Mouse (Mus musculus): ENCODE data around the gene Plcl2. TPM values are rescaled to one million over a fixed set of nuclear protein-coding genes. Genes with fewer than 3 reads are reported as not detected.
A peak's percentile ranks its signal among the peaks of the same experiment; 100 is the strongest.
"Not testable (repeated sequence)": the region's sequence is repeated elsewhere in the genome, so short reads cannot be mapped to it uniquely, and the experiment has no call there.

Gene Plcl2
- polyA plus RNA-seq, 1 experiment from 2014 or later = 11.4 TPM

- no peak overlapping the region for H3K9ac ChIP-seq
- 89% methylated on average over 5 of the region's 5 CpGs for WGBS
- H3K4me2 ChIP-seq = no peak overlapping the region
- no peaks in the 10 kb centered on the region for H3K9me3 ChIP-seq
- H3K4me1 ChIP-seq = no peaks in the 10 kb centered on the region; the same call in 1 of the 2 replicates
- no peak overlapping the region for H3K4me3 ChIP-seq
- H3K36me3 ChIP-seq (replicated peaks) = no peaks in the 10 kb centered on the region
- no peaks in the 10 kb centered on the region for H3K27me3 ChIP-seq (replicated peaks)
- H3K27ac ChIP-seq = no peak overlapping the region
- no peak for ATAC-seq (replicated peaks)
These were observed 10.4 kb downstream of the Plcl2 start for GRCm38 (mm10) chr17:50519588-50519987.

GRCm38 (mm10) chr17:50522473-50523083 lies 13.4 kb downstream of the Plcl2 start:
- H3K4me2 ChIP-seq = no peak overlapping the region
- WGBS = 90% methylated on average over 5 of the region's 5 CpGs
- no peaks in the 10 kb centered on the region for H3K36me3 ChIP-seq (replicated peaks)
- no peak overlapping the region for H3K4me3 ChIP-seq
- no peak for ATAC-seq (replicated peaks)
- H3K9ac ChIP-seq = no peak overlapping the region
- H3K4me1 ChIP-seq = no peaks in the 10 kb centered on the region
- no peaks in the 10 kb centered on the region for H3K9me3 ChIP-seq
- H3K27me3 ChIP-seq (replicated peaks) = no peaks in the 10 kb centered on the region
- H3K27ac ChIP-seq = no peak overlapping the region

DNA sequence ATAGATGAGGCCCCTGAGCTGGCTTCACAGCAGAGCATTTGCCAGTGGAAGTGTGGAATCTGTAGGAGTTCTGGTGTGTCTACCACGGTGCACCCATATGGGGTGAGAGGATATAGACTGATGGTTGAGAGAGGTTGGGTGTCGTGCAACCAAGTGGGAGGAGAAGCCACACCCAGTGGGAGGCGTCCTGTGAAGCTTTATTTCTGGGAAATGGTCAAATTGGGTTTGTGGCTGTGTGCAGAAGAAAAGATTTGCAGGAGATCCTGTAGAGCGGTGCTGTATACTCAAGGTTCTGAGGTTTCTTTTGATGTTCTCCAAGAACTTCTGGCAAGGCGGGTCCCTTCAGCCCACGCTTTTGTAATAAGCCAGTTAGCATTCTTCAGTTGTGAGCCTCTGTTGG lies 15.8 kb downstream of the Plcl2 start:
- Histone ChIP-seq H3K9ac (no peak overlapping the region), H3K36me3 (replicated peaks) (no peaks in the 10 kb centered on the region), H3K27me3 (replicated peaks) (no peaks in the 10 kb centered on the region), H3K4me2 (no peak overlapping the region), H3K4me1 (no peaks in the 10 kb centered on the region), H3K4me3 (no peak overlapping the region), H3K27ac (no peak overlapping the region), H3K9me3 (no peaks in the 10 kb centered on the region)
- no peak for ATAC-seq (replicated peaks)
- 81% methylated on average over 6 of the region's 6 CpGs for WGBS

- Histone ChIP-seq H3K4me2 (no peak overlapping the region), H3K27me3 (replicated peaks) (no peaks in the 10 kb centered on the region), H3K27ac (no peak overlapping the region), H3K9ac (no peak overlapping the region), H3K4me1 (no peaks in the 10 kb centered on the region), H3K4me3 (no peak overlapping the region), H3K9me3 (no peaks in the 10 kb centered on the region), H3K36me3 (replicated peaks) (no peaks in the 10 kb centered on the region)
- peak; percentile 61; the same call in 1 of the 2 replicates for ATAC-seq (replicated peaks)
- WGBS = 43% methylated on average over 2 of the region's 2 CpGs
These were observed 16.6 kb downstream of the Plcl2 start for GRCm38 (mm10) chr17:50525821-50526220.

- ATAC-seq (replicated peaks) = no peak
- Histone ChIP-seq H3K27ac (no peak overlapping the region), H3K36me3 (replicated peaks) (no peaks in the 10 kb centered on the region), H3K4me3 (no peak overlapping the region), H3K9me3 (no peaks in the 10 kb centered on the region), H3K9ac (no peak overlapping the region), H3K4me2 (no peak overlapping the region), H3K4me1 (no peaks in the 10 kb centered on the region), H3K27me3 (replicated peaks) (no peaks in the 10 kb centered on the region)
- WGBS = 84% methylated on average over 8 of the region's 8 CpGs
These were observed 20.9 kb downstream of the Plcl2 start for GRCm38 (mm10) chr17:50530089-50530488.

- 96% methylated on average over 2 of the region's 2 CpGs for WGBS
These were observed 25.7 kb downstream of the Plcl2 start for GRCm38 (mm10) chr17:50534889-50535288.

DNA sequence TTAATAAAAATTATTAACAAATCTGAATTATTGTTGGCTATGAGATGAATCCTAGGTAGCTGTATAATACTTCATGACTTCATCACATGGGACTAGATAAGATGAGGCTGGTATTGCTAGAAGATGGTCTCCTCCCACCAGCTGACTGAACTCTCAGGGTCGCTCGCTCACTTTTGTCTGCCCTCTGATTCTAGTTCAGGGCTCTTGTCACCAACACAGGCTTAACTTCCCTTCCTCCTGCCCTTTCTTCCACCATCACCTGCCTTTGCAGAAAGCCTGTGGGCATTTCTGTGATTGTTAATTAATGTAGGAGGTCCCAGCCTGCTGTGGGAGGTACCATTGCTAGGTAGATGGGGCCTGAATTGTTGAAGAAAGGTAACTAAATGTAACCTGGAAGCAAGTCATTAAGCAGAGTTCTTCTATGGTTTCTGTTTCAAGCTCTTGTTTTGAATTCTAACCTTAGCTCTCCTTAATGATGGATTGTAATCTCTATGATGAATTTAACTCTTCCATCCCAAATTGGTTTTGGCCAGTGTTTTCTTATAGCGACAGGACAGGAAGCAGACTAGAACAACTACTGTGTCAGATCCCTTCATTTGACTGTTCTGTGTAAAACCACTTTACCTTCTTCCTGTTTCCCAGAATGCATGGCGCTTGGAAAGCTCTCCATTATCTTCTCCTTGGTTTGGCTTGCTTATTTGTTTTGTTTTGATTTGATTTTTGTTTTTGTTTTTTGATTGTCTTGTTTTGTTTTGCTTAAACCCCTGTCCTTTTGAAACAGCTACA lies 27.4 kb downstream of the Plcl2 start:
- Histone ChIP-seq H3K9me3 (no peaks in the 10 kb centered on the region), H3K36me3 (replicated peaks) (no peaks in the 10 kb centered on the region), H3K9ac (no peak overlapping the region), H3K4me3 (no peak overlapping the region), H3K27ac (no peak overlapping the region), H3K4me1 (no peaks in the 10 kb centered on the region), H3K4me2 (no peak overlapping the region), H3K27me3 (replicated peaks) (no peaks in the 10 kb centered on the region)
- ATAC-seq (replicated peaks) = no peak
- 96% methylated on average over 4 of the region's 4 CpGs for WGBS

More at GRCm38 (mm10) chr17:50534889-50535288, 25.7 kb downstream of the Plcl2 start:
- not testable (repeated sequence) for ATAC-seq (replicated peaks); H3K27ac ChIP-seq; H3K4me1 ChIP-seq; H3K4me2 ChIP-seq; H3K27me3 ChIP-seq (replicated peaks); H3K9ac ChIP-seq; H3K9me3 ChIP-seq; H3K4me3 ChIP-seq; H3K36me3 ChIP-seq (replicated peaks)

- no peak overlapping the region for H3K9ac ChIP-seq
- 93% methylated on average over 2 of the region's 2 CpGs for whole genome bisulfite sequencing
- H3K4me1 ChIP-seq = no peaks in the 10 kb centered on the region
- no peak overlapping the region for H3K4me2 ChIP-seq
- H3K4me3 ChIP-seq = no peak overlapping the region
- no peaks in the 10 kb centered on the region for H3K27me3 ChIP-seq (replicated peaks)
- ATAC-seq (replicated peaks) = no peak
- 0 out of 2 replicates have a peak, but pooled peaks cover 3% of the 10 kb centered on the region for H3K36me3 ChIP-seq (replicated peaks)
- H3K9me3 ChIP-seq = no peaks in the 10 kb centered on the region
- H3K27ac ChIP-seq = no peak overlapping the region
These were observed 28.6 kb downstream of the Plcl2 start for GRCm38 (mm10) chr17:50537786-50538185.

DNA sequence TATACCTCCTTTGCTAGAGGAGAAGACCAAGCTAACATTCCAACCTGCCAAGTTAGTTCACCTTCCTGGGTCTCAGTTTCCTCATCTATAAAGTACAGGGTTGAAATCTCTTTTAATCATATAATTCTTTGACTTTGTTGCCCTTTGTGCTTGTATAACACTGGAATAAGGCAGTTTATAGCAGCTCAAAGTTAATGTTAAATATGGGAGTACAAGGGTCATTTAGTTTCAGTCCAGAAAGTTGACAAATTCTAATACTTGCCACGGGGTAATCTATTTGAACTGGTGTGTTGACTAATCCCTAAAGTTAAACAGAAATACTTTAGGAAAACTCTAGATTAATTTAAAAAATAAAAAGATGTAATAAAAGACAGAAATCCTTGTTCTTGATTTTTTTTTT lies 35.7 kb downstream of the Plcl2 start:
- no peak overlapping the region for H3K4me3 ChIP-seq
- 93% methylated on average over 1 of the region's 1 CpGs for WGBS

DNA sequence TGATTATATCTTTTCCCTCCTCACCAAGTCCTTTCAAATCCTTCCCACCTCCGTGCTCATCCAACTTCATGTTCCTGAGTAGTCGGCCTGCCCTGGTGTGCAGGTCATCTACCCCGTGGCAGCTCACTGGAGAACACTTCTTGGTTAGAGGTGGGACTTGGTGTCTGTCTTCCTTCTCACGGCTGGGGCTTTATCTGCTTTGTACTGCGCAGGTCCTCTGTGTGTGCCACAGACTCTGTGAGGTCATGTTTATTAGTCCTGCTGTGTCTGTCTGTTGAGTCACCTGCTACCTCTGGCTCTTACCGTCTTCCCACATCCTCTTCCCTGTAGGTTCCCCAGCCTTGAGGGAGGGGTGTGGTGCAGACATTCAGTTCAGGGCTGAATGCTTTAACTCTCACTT lies 36.1 kb downstream of the Plcl2 start:
- Histone ChIP-seq H3K4me1 (no peaks in the 10 kb centered on the region), H3K9me3 (no peaks in the 10 kb centered on the region), H3K4me3 (no peak overlapping the region), H3K4me2 (no peak overlapping the region), H3K36me3 (replicated peaks) (0 out of 2 replicates have a peak, but pooled peaks cover 3% of the 10 kb centered on the region), H3K9ac (no peak overlapping the region), H3K27me3 (replicated peaks) (no peaks in the 10 kb centered on the region), H3K27ac (no peak overlapping the region)
- WGBS = 84% methylated on average over 6 of the region's 6 CpGs
- ATAC-seq (replicated peaks) = no peak

More for the DNA sequence above, 35.7 kb downstream of the Plcl2 start:
- 0 out of 2 replicates have a peak, but pooled peaks cover 3% of the 10 kb centered on the region for H3K36me3 ChIP-seq (replicated peaks)
- no peaks in the 10 kb centered on the region for H3K9me3 ChIP-seq
- H3K4me1 ChIP-seq = no peaks in the 10 kb centered on the region
- no peak overlapping the region for H3K27ac ChIP-seq
- H3K27me3 ChIP-seq (replicated peaks) = no peaks in the 10 kb centered on the region
- ATAC-seq (replicated peaks) = no peak
- no peak overlapping the region for H3K9ac ChIP-seq
- H3K4me2 ChIP-seq = no peak overlapping the region

DNA sequence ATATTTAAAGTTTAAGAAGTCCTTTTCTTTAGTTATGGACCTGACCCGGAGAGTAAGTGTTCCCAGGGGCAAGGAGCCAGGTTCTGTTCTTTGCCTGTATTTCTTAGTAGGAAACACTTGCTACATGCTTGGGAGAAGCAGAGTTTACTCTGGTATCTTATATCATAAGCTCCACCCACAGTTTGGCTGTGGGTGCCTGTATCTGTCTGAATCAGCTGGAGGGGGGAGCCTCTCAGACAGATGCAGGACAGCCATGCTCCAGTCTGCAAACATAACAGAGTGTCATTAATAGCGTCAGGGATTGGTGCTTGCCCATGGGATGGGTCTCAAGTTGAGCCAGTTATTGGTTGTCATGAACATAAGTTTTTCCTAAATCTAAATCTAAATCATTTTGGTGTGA lies 42.9 kb downstream of the Plcl2 start:
- H3K4me3 ChIP-seq = no peak overlapping the region
- H3K9ac ChIP-seq = no peak overlapping the region
- no peaks in the 10 kb centered on the region for H3K9me3 ChIP-seq
- H3K36me3 ChIP-seq (replicated peaks) = no peaks in the 10 kb centered on the region
- H3K27ac ChIP-seq = no peak overlapping the region
- no peaks in the 10 kb centered on the region for H3K4me1 ChIP-seq
- WGBS = 90% methylated on average over 2 of the region's 2 CpGs
- no peaks in the 10 kb centered on the region for H3K27me3 ChIP-seq (replicated peaks)
- H3K4me2 ChIP-seq = no peak overlapping the region
- ATAC-seq (replicated peaks) = no peak

GRCm38 (mm10) chr17:50557566-50558238 lies 48.5 kb downstream of the Plcl2 start:
- Histone ChIP-seq H3K9me3 (no peaks in the 10 kb centered on the region), H3K4me1 (no peaks in the 10 kb centered on the region), H3K9ac (no peak overlapping the region), H3K27ac (no peak overlapping the region), H3K4me3 (no peak overlapping the region), H3K27me3 (replicated peaks) (no peaks in the 10 kb centered on the region), H3K36me3 (replicated peaks) (no peaks in the 10 kb centered on the region), H3K4me2 (no peak overlapping the region)
- ATAC-seq (replicated peaks) = no peak
- 83% methylated on average over 12 of the region's 12 CpGs for WGBS

Measured in midbrain, embryonic 15.5 days (tissue).